Mouse (Mus musculus) liver, embryonic 14.5 days (tissue): ENCODE results near the gene Samsn1. TPM values are rescaled to one million over a fixed set of nuclear protein-coding genes. Genes with fewer than 3 reads are reported as not detected.

Source experiments
- ATAC-seq: fragments of 200-750 bp; cut with Nextera tagmentation; 2 replicates; pipeline ENCODE4 v1.8.0; 2017; ENCODE audit warnings: moderate number of reproducible peaks, mild to moderate bottlenecking, moderate library complexity; ENCODE audit not compliant: insufficient read depth
- DNase-seq, 3 experiments: peaks; one replicate each; pipeline ENCODE4 v3.0.0-alpha.2; 2012 to 2013; ENCODE audit warnings: low read depth in 3 of 3, low spot score in 3 of 3
- H3K27ac ChIP-seq: fragments of 300-500 bp; sonication (generic); 2 replicates; pipeline ENCODE4 v1.5.1; 2014; ENCODE audit warnings: moderate library complexity, mild to moderate bottlenecking, control low read depth, inconsistent platforms
- H3K27me3 ChIP-seq: fragments of 300-500 bp; sonication (generic); 2 replicates; pipeline ENCODE4 v1.6.1; 2014; ENCODE audit warnings: mild to moderate bottlenecking, low read length, moderate library complexity; ENCODE audit not compliant: control insufficient read depth, insufficient read depth
- H3K36me3 ChIP-seq: fragments of 300-500 bp; sonication (generic); replicated peaks from 2 replicates; pipeline ENCODE4 v1.6.1; 2014; ENCODE audit warnings: low read depth; ENCODE audit not compliant: control insufficient read depth, insufficient read depth
- H3K4me1 ChIP-seq, 2 experiments: fragments of 200-500 bp in 1 of 2; fragments of 300-500 bp in 1 of 2; sonication (generic) in 1 of 2; replicated peaks; 2 replicates each; pipeline ENCODE4 v1.6.1; 2012 to 2014; ENCODE audit warnings: antibody characterized with exemption in 1 of 2, inconsistent platforms in 1 of 2, low read length in 1 of 2; ENCODE audit not compliant: control insufficient read depth in 2 of 2, insufficient read depth in 2 of 2
- H3K4me2 ChIP-seq: fragments of 300-500 bp; sonication (generic); 2 replicates; pipeline ENCODE4 v1.6.1; 2014; ENCODE audit warnings: low read depth, mild to moderate bottlenecking, control low read depth, moderate library complexity
- H3K4me3 ChIP-seq, 2 experiments: fragments of 200-500 bp in 1 of 2; fragments of 300-500 bp in 1 of 2; sonication (generic) in 1 of 2; 2 replicates each; pipeline ENCODE4 v1.5.1; 2012 to 2014; ENCODE audit warnings: low read depth in 2 of 2, low read length in 2 of 2, mild to moderate bottlenecking in 2 of 2, control low read depth in 1 of 2, inconsistent platforms in 1 of 2, moderate library complexity in 1 of 2; ENCODE audit not compliant: insufficient read depth in 1 of 2
- H3K9ac ChIP-seq: fragments of 300-500 bp; sonication (generic); replicated peaks from 2 replicates; pipeline ENCODE4 v1.6.1; 2014; ENCODE audit warnings: mild to moderate bottlenecking, control low read depth, moderate library complexity
- H3K9me3 ChIP-seq: fragments of 300-500 bp; sonication (generic); 2 replicates; pipeline ENCODE4 v1.6.1; 2016; ENCODE audit warnings: low read length, mixed read lengths; ENCODE audit not compliant: control insufficient read depth
- CTCF ChIP-seq: IDR thresholded peaks from 2 replicates; pipeline ENCODE4 v1.5.1; 2016; ENCODE audit warnings: antibody characterized with exemption, low read depth, control low read depth
- EP300 ChIP-seq: IDR thresholded peaks from 2 replicates; pipeline ENCODE4 v1.6.1; 2016; ENCODE audit warnings: antibody characterized with exemption, low read depth
- WGBS: fragments of 180-500 bp; shearing (Covaris S2); extraction: QIAGEN DNeasy Blood & Tissue Kit; methylation state at CpG from one replicate; pipeline ENCODE4 v1.1.7; 2014; ENCODE audit not compliant: insufficient replicate concordance; 5-methylcytosine and 5-hydroxymethylcytosine counted together
- polyA plus RNA-seq, 2 experiments: library from polyadenylated mRNA; depleted of rRNA in 1 of 2; stranded (reverse) in 1 of 2; unstranded in 1 of 2; fragments of >200 nt; fragmentation: Nextera tagmentation in 1 of 2; extraction: Ambion mirVana in 1 of 2; gene quantifications; 2 replicates each; pipeline versions ENCODE4 v1.2.1 to v1.2.3; 2012 to 2014

Gene Samsn1
- polyA plus RNA-seq, 2 experiments = 7.3 to 11.8 TPM

GRCm38 (mm10) chr16:75979381-75979780 is 42.7 kb downstream of the Samsn1 start:
- Histone ChIP-seq H3K36me3 (no peaks in the 10 kb centered on the region), H3K9ac (no peak overlapping the region), H3K27ac (no peak overlapping the region), H3K4me1 (peaks cover 0 to 10% of the 10 kb centered on the region in 2 experiments; a peak in 2 of 4 replicates), H3K4me2 (no peak overlapping the region), H3K9me3 (no peaks in the 10 kb centered on the region), H3K4me3 (no peak overlapping the region), H3K27me3 (no peaks in the 10 kb centered on the region)
- ATAC-seq (no peak), DNase-seq (no peak)
- no peak for TF ChIP-seq CTCF
- TF ChIP-seq EP300 = no peak

GRCm38 (mm10) chr16:75977798-75978197 is 44.3 kb downstream of the Samsn1 start:
- Histone ChIP-seq H3K27me3 (no peaks in the 10 kb centered on the region), H3K9me3 (no peaks in the 10 kb centered on the region), H3K27ac (no peak overlapping the region), H3K36me3 (no peaks in the 10 kb centered on the region), H3K4me2 (no peak overlapping the region), H3K4me1 (peaks cover 0 to 10% of the 10 kb centered on the region in 2 experiments; a peak in 2 of 4 replicates), H3K9ac (no peak overlapping the region), H3K4me3 (no peak overlapping the region)
- WGBS = 76% methylated on average over 5 of the region's 5 CpGs
- TF ChIP-seq CTCF = no peak
- TF ChIP-seq EP300 = no peak
- DNase-seq (no peak), ATAC-seq (no peak)

GRCm38 (mm10) chr16:75975682-75976332 is 46.3 kb downstream of the Samsn1 start:
- H3K9ac ChIP-seq = no peak overlapping the region
- WGBS = 78% methylated on average over 11 of the region's 11 CpGs
- TF ChIP-seq EP300 (no peak), CTCF (no peak)
- no peak overlapping the region for H3K27ac ChIP-seq
- H3K36me3 ChIP-seq = no peaks in the 10 kb centered on the region
- no peaks in the 10 kb centered on the region for H3K9me3 ChIP-seq
- no peaks in the 10 kb centered on the region for H3K27me3 ChIP-seq
- H3K4me2 ChIP-seq = no peak overlapping the region
- H3K4me1 ChIP-seq = peaks cover 0 to 10% of the 10 kb centered on the region in 2 experiments; a peak in 2 of 4 replicates
- no peak for ATAC-seq
- no peak for DNase-seq
- H3K4me3 ChIP-seq = no peak overlapping the region

GRCm38 (mm10) chr16:75970266-75970998 is 51.6 kb downstream of the Samsn1 start:
- no peaks in the 10 kb centered on the region for H3K9me3 ChIP-seq
- H3K36me3 ChIP-seq = no peaks in the 10 kb centered on the region
- TF ChIP-seq CTCF (no peak), EP300 (no peak)
- no peak for ATAC-seq
- no peak overlapping the region for H3K4me2 ChIP-seq
- no peaks in the 10 kb centered on the region for H3K27me3 ChIP-seq
- WGBS = 69% methylated on average over 6 of the region's 6 CpGs
- H3K4me3 ChIP-seq = no peak overlapping the region
- DNase-seq = no peak
- no peaks in the 10 kb centered on the region for H3K4me1 ChIP-seq
- H3K9ac ChIP-seq = no peak overlapping the region
- no peak overlapping the region for H3K27ac ChIP-seq

GRCm38 (mm10) chr16:75962021-75962420 is 60.1 kb downstream of the Samsn1 start:
- ATAC-seq (no peak), DNase-seq (no peak)
- Histone ChIP-seq H3K27ac (no peak overlapping the region), H3K9me3 (no peaks in the 10 kb centered on the region), H3K36me3 (no peaks in the 10 kb centered on the region), H3K4me1 (no peaks in the 10 kb centered on the region), H3K9ac (no peak overlapping the region), H3K27me3 (no peaks in the 10 kb centered on the region), H3K4me3 (no peak overlapping the region), H3K4me2 (no peak overlapping the region)
- WGBS = 71% methylated on average over 8 of the region's 8 CpGs
- TF ChIP-seq CTCF = no peak
- no peak for TF ChIP-seq EP300
